Mouse (Mus musculus) intestine, postnatal 0 days (tissue): ENCODE results near the gene B3galt6. TPM values are rescaled to one million over a fixed set of nuclear protein-coding genes. Genes with fewer than 3 reads are reported as not detected.

ENCODE experiments used
- ATAC-seq: fragments of 200-750 bp; cut with Nextera tagmentation; 2 replicates; pipeline ENCODE4 v1.8.0; 2017; ENCODE audit warnings: mild to moderate bottlenecking, moderate TSS enrichment, moderate library complexity
- H3K27ac ChIP-seq: fragments of 300-500 bp; sonication (generic); 2 replicates; pipeline ENCODE4 v1.5.1; 2014; ENCODE audit warnings: mild to moderate bottlenecking, low read depth, low read length, moderate library complexity
- H3K27me3 ChIP-seq: fragments of 300-500 bp; sonication (generic); replicated peaks from 2 replicates; pipeline ENCODE4 v1.6.1; 2014; ENCODE audit warnings: low read length, mixed read lengths; ENCODE audit not compliant: control insufficient read depth, insufficient read depth
- H3K36me3 ChIP-seq: fragments of 300-500 bp; sonication (generic); 2 replicates; pipeline ENCODE4 v1.6.1; 2014; ENCODE audit warnings: mild to moderate bottlenecking, moderate library complexity; ENCODE audit not compliant: control insufficient read depth, insufficient read depth
- H3K4me1 ChIP-seq: fragments of 300-500 bp; sonication (generic); replicated peaks from 2 replicates; pipeline ENCODE4 v1.6.1; 2014; ENCODE audit warnings: antibody characterized with exemption, low read length, mixed read lengths; ENCODE audit not compliant: control insufficient read depth, insufficient read depth
- H3K4me2 ChIP-seq: fragments of 300-500 bp; sonication (generic); replicated peaks from 2 replicates; pipeline ENCODE4 v1.6.1; 2014; ENCODE audit warnings: low read depth, mild to moderate bottlenecking, moderate library complexity
- H3K4me3 ChIP-seq: fragments of 300-500 bp; sonication (generic); 2 replicates; pipeline ENCODE4 v1.5.1; 2014; ENCODE audit warnings: low read depth, low read length
- H3K9ac ChIP-seq: fragments of 300-500 bp; sonication (generic); 2 replicates; pipeline ENCODE4 v1.6.1; 2014; ENCODE audit warnings: mild to moderate bottlenecking, low read depth, low read length
- H3K9me3 ChIP-seq: fragments of 300-500 bp; sonication (generic); 2 replicates; pipeline ENCODE4 v1.6.1; 2016; ENCODE audit warnings: mixed run types; ENCODE audit not compliant: control insufficient read depth
- CTCF ChIP-seq: sonication (generic); IDR thresholded peaks from 2 replicates; pipeline ENCODE4 v1.5.1; 2016; ENCODE audit warnings: low read depth, mild to moderate bottlenecking, control low read depth, antibody characterized with exemption, moderate library complexity
- WGBS: fragments of 180-500 bp; shearing (Covaris S2); extraction: QIAGEN DNeasy Blood & Tissue Kit; methylation state at CpG from one replicate; pipeline ENCODE4 v1.1.7; 2014; 5-methylcytosine and 5-hydroxymethylcytosine counted together
- polyA plus RNA-seq: library from polyadenylated mRNA; unstranded; fragments of >200 nt; fragmentation: Nextera tagmentation; extraction: Ambion mirVana; gene quantifications from 2 replicates; pipeline ENCODE4 v1.2.1, GENCODE M21; 2015

Gene B3galt6
- polyA plus RNA-seq, 1 experiment from 2014 or later: 6.0 TPM

DNA sequence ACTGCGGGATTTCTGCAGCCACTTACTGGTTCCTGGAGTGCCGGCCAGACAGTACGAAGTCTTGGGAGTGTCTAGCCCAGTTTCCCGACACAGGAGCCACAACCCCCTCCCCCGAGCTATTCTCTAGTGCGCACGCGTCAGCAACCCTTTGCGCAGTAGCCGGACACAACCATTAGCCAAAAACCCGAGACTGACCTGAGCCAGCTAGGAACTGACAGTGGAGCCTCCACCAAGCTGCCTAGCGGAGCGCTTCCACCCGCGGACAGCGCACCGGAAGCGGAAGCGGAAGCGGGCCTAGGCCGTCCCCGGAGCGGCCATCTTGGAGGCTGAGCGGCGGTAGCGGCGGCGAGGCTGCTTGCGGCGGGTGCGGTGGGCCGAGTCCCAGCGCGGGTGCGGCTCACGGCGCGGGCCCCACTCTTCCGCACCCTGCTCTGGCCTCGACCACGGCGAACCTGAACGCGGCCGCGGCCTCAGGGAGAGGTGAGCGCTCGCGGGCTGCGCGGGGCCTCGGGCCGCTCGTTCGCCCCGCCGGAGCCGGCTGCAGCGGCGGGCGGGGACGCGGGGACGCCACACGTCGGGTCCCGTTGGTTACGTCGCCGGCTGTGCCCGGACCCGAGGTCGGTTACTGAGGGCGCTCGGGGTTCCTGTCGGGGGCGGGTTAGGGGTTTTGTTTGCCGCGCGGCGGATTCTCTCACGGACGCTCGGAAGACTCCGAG, 48.8 kb downstream of the B3galt6 start, which contains the start of gene Ube2j2:
Ube2j2 (plus strand) TSS at position 298 of the 716 bp plus-strand sequence.
- Histone ChIP-seq H3K4me2 (peak within 1 kb of the TSS; percentile 84), H3K4me1 (peaks cover 7% of the 10 kb centered on the region), H3K36me3 (peaks cover 21% of the 10 kb centered on the region; the same call in 1 of the 2 replicates), H3K27me3 (no peaks in the 10 kb centered on the region), H3K9me3 (no peaks in the 10 kb centered on the region), H3K9ac (peak within 1 kb of the TSS; percentile 92), H3K27ac (peak within 1 kb of the TSS; percentile 95), H3K4me3 (peak within 1 kb of the TSS; percentile 99)
- no peak; the same call in 1 of the 2 replicates for TF ChIP-seq CTCF
- under 1% methylated on average over 79 of the region's 85 CpGs for WGBS
- peak; percentile 94 for ATAC-seq

DNA sequence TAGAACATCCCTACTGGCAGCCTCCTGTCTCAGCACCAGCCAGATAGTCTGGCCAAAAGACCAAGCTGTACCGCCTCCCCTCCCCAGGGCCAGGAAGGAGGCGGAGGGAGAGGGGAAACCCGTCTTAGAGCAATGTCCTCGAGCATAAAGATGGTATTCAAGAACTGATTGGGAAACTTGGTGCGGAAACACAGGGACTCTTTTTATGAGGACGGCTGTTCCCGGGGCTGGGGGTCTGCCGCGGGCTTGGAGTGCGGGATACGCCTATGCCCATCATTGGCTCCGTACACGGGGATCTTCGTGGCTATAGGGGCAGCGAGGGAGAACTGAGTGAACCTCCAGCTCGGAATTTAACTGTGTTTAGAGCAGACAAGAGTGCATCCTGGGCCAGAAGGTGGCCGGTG, 49.4 kb downstream of the B3galt6 start:
- Histone ChIP-seq H3K9ac (peak overlapping the region; percentile 92), H3K4me1 (peaks cover 7% of the 10 kb centered on the region), H3K9me3 (no peaks in the 10 kb centered on the region), H3K4me2 (peak overlapping the region; percentile 84), H3K4me3 (peak overlapping the region; percentile 99), H3K27ac (peak overlapping the region; percentile 95), H3K27me3 (no peaks in the 10 kb centered on the region), H3K36me3 (peaks cover 15% of the 10 kb centered on the region; the same call in 1 of the 2 replicates)
- WGBS: 2% methylated on average over 17 of the region's 17 CpGs
- TF ChIP-seq CTCF: no peak
- peak; percentile 15 for ATAC-seq

Other genes with a start within 250 kb of the B3galt6 start
- gene Atad3a, start 231.6 kb downstream of the B3galt6 start, polyA plus RNA-seq: 39.6 and 40.4 TPM in 2 replicates
- gene Vwa1, start 218.0 kb downstream of the B3galt6 start, polyA plus RNA-seq: 17.4 and 17.8 TPM in 2 replicates
- 0.64 and 0.68 TPM in 2 replicates for gene Tmem88b, start 206.8 kb downstream of the B3galt6 start, polyA plus RNA-seq
- gene Ankrd65, start 202.2 kb downstream of the B3galt6 start, polyA plus RNA-seq: not detected in 2 replicates
- 203 and 212 TPM in 2 replicates for gene Mrpl20, start 189.8 kb downstream of the B3galt6 start, polyA plus RNA-seq
- 54.7 and 65.1 TPM in 2 replicates for gene Ccnl2, start 180.2 kb downstream of the B3galt6 start, polyA plus RNA-seq
- 152 and 153 TPM in 2 replicates for gene Aurkaip1, start 161.4 kb downstream of the B3galt6 start, polyA plus RNA-seq
- gene Mxra8, start 153.0 kb downstream of the B3galt6 start, polyA plus RNA-seq: 38.5 and 39.9 TPM in 2 replicates
- gene Dvl1, start 145.2 kb downstream of the B3galt6 start, polyA plus RNA-seq: 6.3 and 6.5 TPM in 2 replicates
- 0.16 and 0.22 TPM in 2 replicates for gene Tas1r3, start 129.3 kb downstream of the B3galt6 start, polyA plus RNA-seq
- gene Cptp, start 123.2 kb downstream of the B3galt6 start, polyA plus RNA-seq: 17.4 and 19.2 TPM in 2 replicates
- 19.9 and 20.9 TPM in 2 replicates for gene Ints11, start 123.1 kb downstream of the B3galt6 start, polyA plus RNA-seq
- gene Pusl1, start 100.9 kb downstream of the B3galt6 start, polyA plus RNA-seq: 23.6 and 23.8 TPM in 2 replicates
- gene Acap3, start 100.8 kb downstream of the B3galt6 start, polyA plus RNA-seq: 4.4 TPM in 2 replicates
- 101 and 104 TPM in 2 replicates for gene Ube2j2, start 48.8 kb downstream of the B3galt6 start, polyA plus RNA-seq
- 129 and 138 TPM in 2 replicates for gene C1qtnf12, start 30.3 kb downstream of the B3galt6 start, polyA plus RNA-seq
- gene Sdf4, start 223 bp upstream of the B3galt6 start, polyA plus RNA-seq: 219 and 222 TPM in 2 replicates
- gene Tnfrsf4, start 21.2 kb upstream of the B3galt6 start, polyA plus RNA-seq: 0.14 and 0.35 TPM in 2 replicates
- 0.55 and 0.56 TPM in 2 replicates for gene Tnfrsf18, start 33.5 kb upstream of the B3galt6 start, polyA plus RNA-seq
- 2.1 and 2.6 TPM in 2 replicates for gene Ttll10, start 66.8 kb upstream of the B3galt6 start, polyA plus RNA-seq
- gene 9430015G10Rik, start 117.3 kb upstream of the B3galt6 start, polyA plus RNA-seq: 3.4 and 3.5 TPM in 2 replicates
- gene Rnf223, start 137.9 kb upstream of the B3galt6 start, polyA plus RNA-seq: not detected in 2 replicates
- 15.1 and 17.7 TPM in 2 replicates for gene Agrn, start 204.8 kb upstream of the B3galt6 start, polyA plus RNA-seq
- 36.0 and 40.5 TPM in 2 replicates for gene Isg15, start 208.2 kb upstream of the B3galt6 start, polyA plus RNA-seq
- 0.85 and 0.93 TPM in 2 replicates for gene AW011738, start 210.7 kb upstream of the B3galt6 start, polyA plus RNA-seq
- 0.39 and 0.47 TPM in 2 replicates for gene Perm1, start 223.2 kb upstream of the B3galt6 start, polyA plus RNA-seq
- gene Plekhn1, start 242.2 kb upstream of the B3galt6 start, polyA plus RNA-seq: 8.3 and 8.6 TPM in 2 replicates
- 19.9 and 20.4 TPM in 2 replicates for gene Noc2l, start 243.4 kb upstream of the B3galt6 start, polyA plus RNA-seq